Mouse (Mus musculus): ENCODE measurements around the gene Muc20.

DNA sequence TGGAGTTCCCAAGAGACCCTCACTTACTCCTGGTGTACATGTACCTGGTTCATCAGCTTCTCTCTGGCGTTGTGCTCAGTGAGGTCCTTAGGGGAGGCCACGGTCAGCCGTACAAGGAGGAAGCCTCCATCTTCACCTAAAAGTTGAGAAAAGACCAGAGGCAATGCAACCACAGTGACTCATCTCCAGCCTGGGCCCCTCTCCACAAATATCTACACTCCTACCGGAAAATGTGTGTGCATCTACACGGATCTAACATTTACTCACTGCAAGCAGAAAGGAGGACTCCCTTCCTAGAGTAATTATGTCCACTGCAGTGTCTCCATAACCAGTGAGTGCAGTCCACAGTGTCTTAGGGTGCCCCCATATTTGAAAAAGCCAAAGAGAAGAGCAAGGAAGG lies 7.2 kb downstream of the Muc20 start:
- no peak for TF ChIP-seq CTCF (IDR thresholded peaks at IDR 0.05)
- no peak for TF ChIP-seq POLR2A (IDR thresholded peaks at IDR 0.05; ENCODE audit: insufficient read depth, low read depth, low read length)

All from heart, adult 2 months (tissue).